Mouse (Mus musculus) testis, adult 2 months (tissue): ENCODE data around the gene Unc13d.

Experiments used
- CTCF ChIP-seq: fragments of 200-500 bp; IDR thresholded peaks from 2 replicates; pipeline ENCODE4 v1.5.1; 2012; ENCODE audit warnings: low read depth, mild to moderate bottlenecking, inconsistent platforms, low read length, moderate library complexity; ENCODE audit not compliant: control insufficient read depth, insufficient read depth, insufficient replicate concordance
- POLR2A ChIP-seq: fragments of 200-500 bp; IDR thresholded peaks from 2 replicates; pipeline ENCODE4 v1.6.1; 2012; ENCODE audit warnings: low read depth, mild to moderate bottlenecking, inconsistent platforms, low read length, moderate library complexity; ENCODE audit not compliant: control insufficient read depth

DNA sequence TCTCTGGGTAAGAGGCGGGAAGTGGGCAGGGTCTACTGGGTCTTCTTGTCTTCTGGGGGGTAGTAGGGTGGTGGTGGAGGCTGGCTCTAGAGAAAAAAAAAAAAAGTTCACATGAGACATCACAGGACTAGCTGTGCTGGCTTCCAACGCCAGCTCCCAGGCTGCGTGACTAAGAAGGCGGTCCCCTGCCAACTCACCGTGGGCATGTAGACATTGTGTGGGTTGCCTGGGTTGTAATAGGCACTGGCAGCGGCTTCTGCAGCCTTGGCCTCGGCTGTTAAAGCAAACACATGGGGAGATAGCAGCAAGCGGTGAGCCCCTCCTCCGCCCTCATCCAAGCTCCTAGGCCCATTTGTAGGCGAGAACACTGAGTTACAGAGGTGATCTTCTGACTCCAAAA lies 1.8 kb upstream of the Unc13d start:
- TF ChIP-seq CTCF (no peak), POLR2A (no peak)
